Mouse (Mus musculus) layer of hippocampus, postnatal 25 days (tissue): Measurements from ENCODE around the gene Cenpi. TPM values are rescaled to one million over a fixed set of nuclear protein-coding genes. Genes with fewer than 3 reads are reported as not detected.
"Not testable (repeated sequence)": the region's sequence is repeated elsewhere in the genome, so short reads cannot be mapped to it uniquely, and the experiment has no call there.

Experiments
- DNase-seq, 2 experiments: peaks; one replicate each; pipeline ENCODE4 v3.0.0; 2022; ENCODE audit warnings: mixed read lengths in 2 of 2, low spot score in 1 of 2; ENCODE audit errors: extremely low spot score in 1 of 2
- total RNA-seq, 2 experiments: library from RNA; stranded (reverse); gene quantifications; 2 replicates each; pipeline ENCODE4 v1.2.3; 2021

Gene Cenpi
- total RNA-seq = under 1 TPM; 0.28 to 0.79 TPM

DNA sequence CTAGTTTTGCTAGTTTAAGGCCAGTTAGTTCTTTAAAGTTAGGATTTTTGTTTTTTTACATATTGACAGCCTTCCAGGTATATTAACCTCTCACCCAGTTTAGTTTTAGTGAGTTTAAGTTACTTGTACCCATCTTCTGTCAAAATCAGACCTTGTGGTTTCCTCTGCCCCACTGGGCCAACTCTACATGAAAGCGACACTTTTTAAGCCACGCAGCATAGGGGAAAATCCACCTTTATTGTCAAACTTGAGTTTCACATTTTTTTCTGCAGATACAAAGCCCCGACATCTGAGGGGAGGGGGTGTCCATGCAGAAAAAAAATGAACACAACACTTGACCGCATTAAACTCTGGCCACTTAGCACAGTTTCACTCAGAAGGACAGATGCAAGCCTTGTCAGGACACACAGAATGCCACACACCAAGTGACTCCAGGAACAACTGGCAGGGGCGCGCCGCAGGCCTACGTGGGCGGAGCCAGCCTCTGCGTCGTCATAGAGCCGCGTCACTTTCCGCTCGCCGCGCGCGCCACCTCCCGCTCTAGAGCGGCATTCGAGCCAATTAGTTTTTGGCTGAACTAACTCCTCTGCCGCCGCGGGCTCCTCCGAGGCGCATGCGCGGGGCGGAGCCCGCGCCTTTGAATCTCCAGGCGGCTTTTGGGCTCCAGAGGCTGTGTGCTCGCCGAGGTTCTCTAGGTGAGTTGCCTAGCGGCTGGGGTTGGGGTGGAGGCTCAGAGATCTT, at the start of gene Cenpi:
TSS of gene Cenpi (plus strand) at position 551 of the 741 bp plus-strand sequence.
- peak; percentile 53 to 76 for DNase-seq

- DNase-seq = no peak
Observed at GRCm38 (mm10) chrX:134261191-134261590, 46.7 kb upstream of the Cenpi start.

GRCm38 (mm10) chrX:134262129-134262528, 45.8 kb upstream of the Cenpi start:
- DNase-seq = no peak

DNA sequence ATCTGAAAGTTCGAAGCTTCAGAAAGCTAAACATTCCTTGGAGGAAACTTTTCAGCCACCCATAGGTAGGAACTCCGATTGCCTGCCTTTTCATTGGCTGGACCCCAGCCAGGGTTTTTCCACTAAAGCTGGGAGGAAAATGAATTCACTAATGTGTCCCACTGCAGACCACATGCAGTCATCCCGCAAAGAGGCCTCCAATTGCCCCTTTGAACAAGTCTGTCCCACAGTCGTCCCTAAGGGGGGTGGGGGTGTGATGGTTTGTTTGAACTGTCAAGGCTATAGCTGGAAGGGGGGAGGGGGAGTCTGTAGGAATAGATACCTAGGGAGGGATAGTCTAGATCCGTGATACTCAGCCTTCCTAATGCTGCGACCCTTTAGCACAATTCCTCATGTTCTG, 32.2 kb upstream of the Cenpi start:
- no peak for DNase-seq

- peak in 1 of 2 experiments; percentile 32 for DNase-seq
Observed at GRCm38 (mm10) chrX:134276275-134277160, 31.4 kb upstream of the Cenpi start, which contains the start of gene Trmt2b. TSS of gene Trmt2b (minus strand) at chrX:134276984.

GRCm38 (mm10) chrX:134280531-134280930, 27.4 kb upstream of the Cenpi start:
- DNase-seq = no peak

DNA sequence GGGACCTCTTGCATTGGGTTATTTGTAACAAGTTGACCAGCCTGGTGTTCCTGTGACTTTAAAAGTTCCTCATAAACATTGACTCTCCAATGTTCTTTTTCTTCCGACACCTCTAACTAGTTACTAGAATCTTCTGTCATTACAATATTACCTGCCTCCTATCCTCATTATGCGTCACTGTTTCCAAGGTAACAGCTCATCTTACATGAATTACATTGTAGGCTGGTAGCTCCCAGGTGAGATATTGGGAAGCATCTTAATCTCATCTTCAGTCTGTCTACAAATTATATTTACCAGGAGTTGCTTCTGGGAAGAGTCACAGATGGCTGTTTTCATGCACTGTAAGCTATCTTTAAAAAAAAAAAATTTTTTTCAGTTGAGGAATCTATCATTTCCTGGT, 22.8 kb upstream of the Cenpi start:
- no peak for DNase-seq

DNA sequence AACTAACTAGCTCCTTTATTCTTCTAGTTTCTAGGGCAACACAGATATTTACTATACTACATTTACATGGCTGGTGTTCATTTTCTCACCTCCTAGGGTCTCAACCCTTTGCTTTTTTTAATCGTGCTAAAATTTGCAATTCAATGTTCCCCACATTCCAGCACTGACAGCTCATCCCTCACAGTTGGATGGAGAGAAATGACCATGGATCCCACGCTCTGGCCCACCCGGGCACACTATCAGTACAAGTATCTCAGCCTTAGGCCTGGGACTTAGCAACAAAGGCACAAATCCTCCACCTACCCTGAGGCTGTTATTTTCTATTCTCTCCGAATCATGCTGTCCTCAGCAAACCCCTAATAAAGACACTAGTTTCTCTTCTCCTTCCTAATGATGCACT, 22.1 kb upstream of the Cenpi start:
- DNase-seq = no peak

DNA sequence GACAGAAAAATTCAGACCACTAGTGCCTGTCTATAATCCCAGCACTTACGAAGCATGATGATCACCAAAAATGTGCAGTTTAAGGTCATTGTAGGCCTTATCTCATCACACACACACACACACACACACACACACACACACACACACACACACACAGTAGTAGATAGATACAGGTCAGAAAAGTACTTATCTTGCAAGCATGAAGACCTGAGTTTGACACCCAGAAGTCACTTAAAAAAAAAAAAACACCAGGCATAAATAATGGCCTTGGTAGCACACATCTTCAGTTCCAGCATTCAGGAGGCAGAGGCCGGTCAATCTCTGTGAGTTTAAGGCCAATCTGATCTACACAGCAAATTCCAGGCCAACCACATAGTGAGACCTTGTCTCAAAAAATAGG, 20.6 kb upstream of the Cenpi start:
- no peak for DNase-seq

- peak in 1 of 2 experiments; percentile 19 for DNase-seq
Observed at GRCm38 (mm10) chrX:134296301-134296700, 11.6 kb upstream of the Cenpi start.

DNA sequence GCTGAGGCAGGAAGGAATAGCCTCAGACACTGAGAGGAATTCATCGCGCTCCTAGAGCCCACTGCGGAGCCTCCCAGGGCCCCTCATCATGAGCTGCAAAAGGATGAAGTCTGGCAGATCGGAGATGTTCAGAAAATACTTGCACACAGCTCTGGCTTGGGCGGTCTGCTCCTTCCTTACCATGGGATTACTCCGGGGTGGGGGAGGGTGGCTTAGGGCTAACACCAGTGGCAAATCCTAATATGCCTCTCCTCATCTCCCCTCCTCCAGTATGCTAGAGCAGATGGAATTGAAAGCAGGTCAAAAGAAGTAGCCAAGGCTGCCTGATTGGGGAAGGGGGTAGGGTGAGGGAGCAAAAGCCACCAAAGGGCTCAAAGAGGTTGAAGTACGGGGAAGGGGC, 11.1 kb upstream of the Cenpi start:
- peak in 1 of 2 experiments; percentile 7 for DNase-seq

DNA sequence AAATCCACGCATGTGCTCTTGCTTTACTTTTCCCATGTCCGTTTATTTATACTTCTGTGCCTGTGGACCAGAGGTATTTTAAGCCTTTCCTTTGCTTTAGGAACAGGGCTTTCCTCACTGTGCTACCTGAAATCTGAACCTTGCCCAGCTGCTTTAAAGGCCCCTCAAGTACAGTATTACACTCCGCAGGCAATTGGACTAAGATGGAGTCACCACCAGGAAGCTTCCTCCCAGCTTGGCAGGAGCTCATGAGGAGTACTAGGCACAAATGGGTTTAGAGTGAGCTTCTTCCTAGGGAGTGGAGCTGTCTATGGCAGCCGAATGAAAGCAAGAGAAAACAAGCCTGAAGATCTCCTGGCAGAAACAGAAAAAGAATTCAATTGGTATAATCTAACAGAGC, 10.7 kb upstream of the Cenpi start:
- no peak for DNase-seq

GRCm38 (mm10) chrX:134300219-134300618, 7.7 kb upstream of the Cenpi start:
- DNase-seq = no peak

- DNase-seq = no peak
Observed at GRCm38 (mm10) chrX:134303287-134303686, 4.6 kb upstream of the Cenpi start.

DNA sequence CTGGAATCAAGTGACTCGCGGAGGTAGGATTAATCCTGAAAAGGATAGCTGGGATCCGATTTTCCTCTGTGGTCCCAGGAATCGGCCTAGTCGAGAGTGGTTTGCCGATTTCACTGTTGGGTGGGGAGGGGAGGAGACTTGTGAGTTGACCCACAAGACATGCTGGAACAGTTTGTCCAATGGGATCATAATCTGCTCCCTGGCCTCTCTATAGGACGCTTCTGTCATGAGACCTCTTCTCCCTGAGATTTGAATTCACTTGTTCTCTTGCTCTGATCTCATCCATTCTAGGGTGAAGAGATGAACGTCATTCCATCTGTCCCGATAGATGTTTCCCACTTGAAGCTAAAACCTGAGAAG, 371 bp downstream of the Cenpi start:
- no peak for DNase-seq

GRCm38 (mm10) chrX:134311193-134311592, 3.3 kb downstream of the Cenpi start:
- not testable (repeated sequence) for DNase-seq

DNA sequence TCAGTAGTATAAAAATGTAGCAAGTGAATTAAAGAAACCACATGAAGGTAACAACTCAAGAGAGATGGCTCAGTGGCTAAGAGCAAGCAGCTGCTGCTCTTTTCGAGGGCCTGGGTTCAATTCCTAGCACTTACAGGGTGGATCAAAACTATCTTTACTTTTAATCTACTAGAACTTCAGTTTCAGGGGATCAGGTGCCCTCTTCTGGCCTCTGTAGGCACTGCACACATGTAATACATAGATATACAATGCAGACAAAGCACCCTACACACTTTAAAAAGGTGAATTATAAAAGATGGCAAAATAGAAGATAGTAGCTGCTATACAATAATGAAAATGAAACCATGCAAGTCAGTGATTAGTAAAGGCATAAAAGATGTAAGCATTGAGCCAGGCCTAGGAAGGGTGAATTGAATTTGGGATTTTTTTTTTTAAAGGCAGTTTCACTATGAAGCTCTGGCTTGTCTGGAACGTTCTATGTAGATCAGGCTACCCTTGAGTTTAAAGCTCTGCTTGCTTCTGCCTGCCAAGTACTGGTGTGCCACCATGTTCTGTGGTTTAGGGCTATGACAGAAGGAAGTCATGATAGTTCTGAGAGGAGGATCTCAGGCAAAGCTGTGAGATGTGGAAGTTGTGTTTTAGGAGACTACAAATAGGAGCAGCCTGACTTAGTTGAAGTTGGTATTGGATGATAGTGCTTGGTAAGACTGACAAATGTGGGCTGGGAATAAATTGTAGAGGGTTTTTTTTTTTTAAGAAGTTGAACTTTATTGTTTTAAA, 11.5 kb downstream of the Cenpi start:
- DNase-seq = peak in 1 of 2 experiments; percentile 40

- DNase-seq = peak; percentile 8 to 30
Observed at GRCm38 (mm10) chrX:134333280-134333679, 25.4 kb downstream of the Cenpi start.

DNA sequence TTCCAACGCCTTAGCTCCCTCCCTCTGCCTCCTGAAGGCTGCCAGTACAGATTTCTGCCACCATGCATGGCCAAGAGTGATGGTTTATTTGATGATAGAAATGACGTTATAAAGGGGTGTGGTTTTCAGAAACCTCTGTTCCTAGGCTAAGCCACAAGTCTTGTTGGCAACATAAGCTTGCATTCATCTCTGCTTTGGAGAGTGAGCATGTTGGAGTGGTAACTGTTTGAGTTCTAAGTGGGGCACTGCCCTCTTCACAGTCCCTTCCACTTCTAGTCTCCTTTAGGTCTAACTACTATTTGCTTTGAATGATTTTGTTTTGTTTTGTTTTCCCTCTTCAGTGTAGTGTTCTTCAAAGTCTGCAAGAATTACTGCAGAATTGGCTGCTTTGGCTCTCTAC, 34.9 kb downstream of the Cenpi start:
- DNase-seq = no peak

GRCm38 (mm10) chrX:134350205-134350604, 42.3 kb downstream of the Cenpi start:
- DNase-seq = no peak

- DNase-seq = no peak
Observed at GRCm38 (mm10) chrX:134353848-134354247, 46.0 kb downstream of the Cenpi start.
